Mouse (Mus musculus) forebrain, postnatal 0 days (tissue): ENCODE results near the gene Bcl2l2. TPM values are rescaled to one million over a fixed set of nuclear protein-coding genes. Genes with fewer than 3 reads are reported as not detected.

Source experiments
- ATAC-seq: fragments of 200-750 bp; cut with Nextera tagmentation; 2 replicates; pipeline ENCODE4 v1.8.0; 2017; ENCODE audit warnings: mild to moderate bottlenecking, moderate library complexity
- DNase-seq: peaks from one replicate; pipeline ENCODE4 v3.0.0-alpha.2; 2015
- H3K27ac ChIP-seq: fragments of 300-500 bp; sonication (generic); 2 replicates; pipeline ENCODE4 v1.5.1; 2014; ENCODE audit warnings: low read depth, mild to moderate bottlenecking, antibody characterized with exemption, low read length, moderate library complexity, mixed read lengths
- H3K27me3 ChIP-seq: fragments of 300-500 bp; sonication (generic); 2 replicates; pipeline ENCODE4 v1.6.1; 2014; ENCODE audit warnings: mild to moderate bottlenecking, low read length, mixed read lengths; ENCODE audit not compliant: insufficient read depth
- H3K36me3 ChIP-seq: fragments of 300-500 bp; sonication (generic); 2 replicates; pipeline ENCODE4 v1.6.1; 2014; ENCODE audit warnings: mild to moderate bottlenecking, moderate library complexity; ENCODE audit not compliant: insufficient read depth
- H3K4me1 ChIP-seq: fragments of 300-500 bp; sonication (generic); 2 replicates; pipeline ENCODE4 v1.6.1; 2014; ENCODE audit warnings: antibody characterized with exemption; ENCODE audit not compliant: insufficient read depth
- H3K4me2 ChIP-seq: fragments of 300-500 bp; sonication (generic); 2 replicates; pipeline ENCODE4 v1.6.1; 2014; ENCODE audit warnings: low read depth, mild to moderate bottlenecking, moderate library complexity
- H3K4me3 ChIP-seq: fragments of 300-500 bp; sonication (generic); 2 replicates; pipeline ENCODE4 v1.5.1; 2014; ENCODE audit warnings: low read depth, low read length, mixed read lengths
- H3K9ac ChIP-seq: fragments of 300-500 bp; sonication (generic); 2 replicates; pipeline ENCODE4 v1.6.1; 2014; ENCODE audit warnings: mild to moderate bottlenecking
- H3K9me3 ChIP-seq: fragments of 300-500 bp; sonication (generic); 2 replicates; pipeline ENCODE4 v1.6.1; 2016; ENCODE audit warnings: low read length
- CTCF ChIP-seq: sonication (generic); IDR thresholded peaks from 2 replicates; pipeline ENCODE4 v1.5.1; 2016; ENCODE audit warnings: antibody characterized with exemption, control low read depth, low read depth
- WGBS: fragments of 180-500 bp; shearing (Covaris S2); extraction: QIAGEN DNeasy Blood & Tissue Kit; methylation state at CpG from one replicate; pipeline ENCODE4 v1.1.7; 2014; 5-methylcytosine and 5-hydroxymethylcytosine counted together
- polyA plus RNA-seq: library from polyadenylated mRNA; unstranded; fragments of >200 nt; fragmentation: Nextera tagmentation; extraction: Ambion mirVana; gene quantifications from 2 replicates; pipeline ENCODE4 v1.2.1, GENCODE M21; 2015
- total RNA-seq: library from RNA; depleted of rRNA; stranded (reverse); fragments of >200 nt; gene quantifications from 2 replicates; pipeline ENCODE4 v1.2.3, GENCODE M21; 2014

Bcl2l2 gene
- total and polyA plus RNA-seq, 2 experiments from 2014 or later, result 2.9 to 38.0 TPM

DNA sequence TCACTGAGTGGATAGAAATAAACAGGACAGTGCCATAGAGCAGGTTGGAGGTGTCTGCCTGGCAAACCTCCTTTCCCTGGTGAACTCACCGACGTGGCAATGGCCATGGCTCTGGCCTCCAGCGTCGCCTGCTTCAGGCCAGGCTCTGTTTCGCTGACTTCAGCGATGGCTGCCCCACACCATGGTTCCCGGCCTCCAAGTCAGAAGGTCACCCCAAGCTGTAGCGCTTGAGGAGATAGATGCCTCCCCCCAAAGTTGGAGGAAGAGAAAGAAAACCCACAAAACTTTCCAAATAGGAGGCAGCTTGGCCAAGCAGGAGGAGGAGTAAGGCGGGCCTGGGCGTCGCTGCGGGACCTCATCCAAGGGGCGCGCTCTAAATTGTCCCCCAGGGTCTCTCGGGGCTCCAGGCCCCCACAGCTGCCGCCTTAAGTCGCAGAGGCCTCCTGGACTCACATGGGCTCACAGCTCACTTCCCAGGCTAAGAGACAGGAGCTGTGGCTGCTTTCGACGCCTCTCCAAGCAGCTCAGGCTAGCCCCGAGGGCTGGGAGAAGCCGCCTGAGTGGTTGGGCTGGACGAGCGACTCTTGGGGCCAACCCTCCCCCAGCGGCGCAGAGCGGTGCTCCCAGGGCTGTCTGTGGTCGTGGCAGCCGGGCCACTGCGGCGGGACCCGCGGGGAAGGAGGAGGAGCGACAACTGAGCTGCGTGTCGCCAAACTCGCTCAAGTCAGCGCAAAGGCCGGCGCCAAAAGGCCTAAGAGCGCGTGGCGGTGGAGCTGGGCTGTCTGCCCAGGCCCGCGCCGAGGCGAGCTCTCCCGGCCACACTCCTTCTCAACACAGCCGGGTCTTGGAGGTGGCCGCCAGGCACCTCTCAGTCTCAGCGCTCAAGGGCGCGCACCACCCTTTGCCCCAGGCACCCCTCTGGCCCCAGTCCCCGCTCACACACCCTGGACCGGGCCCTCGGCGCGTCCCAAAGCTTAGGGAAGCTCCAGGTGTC lies 42.5 kb downstream of the Bcl2l2 start, which contains the start of gene Efs:
Efs (minus strand) TSS at position 778 of the 994 bp plus-strand sequence.
- WGBS, result 5% methylated on average over 57 of the region's 57 CpGs
- Histone ChIP-seq H3K4me1 (peaks cover 7% of the 10 kb centered on the region; the same call in 1 of the 2 replicates), H3K9me3 (0 out of 2 replicates have a peak, but pooled peaks cover 8% of the 10 kb centered on the region), H3K27ac (peak within 1 kb of the TSS; percentile 87), H3K4me2 (peak within 1 kb of the TSS; percentile 96), H3K36me3 (peaks cover 1% of the 10 kb centered on the region; the same call in 1 of the 2 replicates), H3K9ac (peak within 1 kb of the TSS; percentile 82), H3K4me3 (peak within 1 kb of the TSS; percentile 56), H3K27me3 (no peaks in the 10 kb centered on the region)
- DNase-seq, result peak; percentile 67
- no peak for TF ChIP-seq CTCF
- peak; percentile 57 for ATAC-seq

- Histone ChIP-seq H3K4me1 (peaks cover 7% of the 10 kb centered on the region; the same call in 1 of the 2 replicates), H3K9me3 (0 out of 2 replicates have a peak, but pooled peaks cover under 1% of the 10 kb centered on the region), H3K4me2 (peak overlapping the region; percentile 96), H3K36me3 (no peaks in the 10 kb centered on the region), H3K27ac (peak overlapping the region; percentile 87), H3K9ac (peak overlapping the region; percentile 82), H3K27me3 (no peaks in the 10 kb centered on the region), H3K4me3 (peak overlapping the region; percentile 56)
- TF ChIP-seq CTCF, result no peak
- under 1% methylated on average over 50 of the region's 58 CpGs for WGBS
- ATAC-seq (peak; percentile 76), DNase-seq (peak; percentile 75)
Measured at GRCm38 (mm10) chr14:54926401-54927158, 43.4 kb downstream of the Bcl2l2 start.

DNA sequence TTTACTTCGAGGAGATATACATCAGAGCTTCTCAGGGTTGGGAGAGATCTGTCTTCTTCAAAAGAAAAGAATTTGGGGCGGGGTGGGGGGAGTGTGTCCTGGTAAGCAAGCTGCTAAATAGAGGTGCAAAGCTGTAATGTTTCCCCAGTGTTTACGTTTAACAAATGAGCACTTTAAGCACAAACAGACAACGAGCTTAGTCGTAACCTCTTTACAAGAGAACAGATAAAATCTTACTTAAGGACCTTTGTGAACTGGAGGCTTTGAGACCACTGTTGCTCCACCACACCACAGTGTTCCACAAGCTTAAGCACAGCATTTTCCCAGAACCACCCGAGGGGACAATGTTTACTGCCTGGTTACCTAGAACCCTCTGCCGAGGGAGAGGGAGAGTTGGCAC lies 44.1 kb downstream of the Bcl2l2 start:
- Histone ChIP-seq H3K4me2 (peak overlapping the region; percentile 96), H3K27me3 (no peaks in the 10 kb centered on the region), H3K9ac (peak overlapping the region; percentile 82), H3K4me1 (peaks cover 7% of the 10 kb centered on the region; the same call in 1 of the 2 replicates), H3K9me3 (no peaks in the 10 kb centered on the region), H3K27ac (peak overlapping the region; percentile 87), H3K4me3 (peak overlapping the region; percentile 56), H3K36me3 (no peaks in the 10 kb centered on the region)
- DNase-seq (peak; percentile 21), ATAC-seq (no peak)
- 20% methylated on average over 7 of the region's 7 CpGs for WGBS
- TF ChIP-seq CTCF, result no peak

DNA sequence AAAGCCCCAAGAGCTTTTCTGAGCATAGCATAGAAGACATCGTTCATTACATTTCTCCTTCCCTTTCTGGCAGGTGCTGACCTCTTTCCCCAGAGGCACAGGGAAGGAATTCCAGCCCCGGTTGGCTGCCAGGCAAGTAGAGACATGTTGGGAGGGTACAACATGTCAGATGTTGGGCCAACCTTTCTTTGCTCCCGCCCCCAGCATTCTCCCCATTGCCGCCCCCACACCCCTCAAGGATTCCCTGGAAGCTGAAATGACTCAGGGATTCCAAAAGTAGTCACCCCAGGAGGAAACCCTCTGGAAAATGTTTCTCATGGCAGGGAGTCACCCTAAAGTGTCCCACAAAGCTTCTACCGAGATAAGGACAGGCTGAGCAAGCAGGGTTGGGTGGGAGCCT lies 46.6 kb downstream of the Bcl2l2 start:
- no peaks in the 10 kb centered on the region for H3K9me3 ChIP-seq
- ATAC-seq, result no peak
- no peak overlapping the region for H3K4me2 ChIP-seq
- no peak overlapping the region for H3K4me3 ChIP-seq
- H3K27ac ChIP-seq, result no peak overlapping the region
- no peak overlapping the region for H3K9ac ChIP-seq
- no peaks in the 10 kb centered on the region for H3K27me3 ChIP-seq
- H3K36me3 ChIP-seq, result no peaks in the 10 kb centered on the region
- WGBS, result 83% methylated on average over 5 of the region's 5 CpGs
- no peak for DNase-seq
- no peak for TF ChIP-seq CTCF
- H3K4me1 ChIP-seq, result peaks cover 7% of the 10 kb centered on the region; the same call in 1 of the 2 replicates

DNA sequence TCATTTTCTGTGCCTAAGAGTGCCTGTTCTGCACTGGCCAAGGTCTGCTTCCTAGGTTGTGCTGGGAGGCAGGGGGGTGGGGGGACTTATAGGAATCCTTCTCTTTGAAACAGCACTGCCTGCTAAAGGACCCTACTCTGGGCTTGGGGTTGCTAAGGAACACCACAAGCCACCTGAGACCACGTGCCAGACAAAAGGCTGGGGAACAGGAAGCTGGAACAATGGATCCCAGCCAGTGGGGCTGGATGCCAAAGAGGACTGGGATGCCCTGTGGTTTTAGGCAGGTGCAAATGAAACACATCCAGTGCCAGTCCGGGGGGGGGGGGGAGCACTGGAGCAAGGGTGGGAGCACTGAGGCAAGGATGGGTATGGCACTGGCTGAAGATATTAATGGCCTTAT lies 47.3 kb downstream of the Bcl2l2 start:
- WGBS, result 3% methylated on average over 2 of the region's 2 CpGs
- peak; percentile 17 for DNase-seq
- ATAC-seq, result no peak
- Histone ChIP-seq H3K9ac (no peak overlapping the region), H3K36me3 (no peaks in the 10 kb centered on the region), H3K27ac (no peak overlapping the region), H3K4me1 (peaks cover 4% of the 10 kb centered on the region; the same call in 1 of the 2 replicates), H3K4me2 (no peak overlapping the region), H3K4me3 (no peak overlapping the region), H3K27me3 (no peaks in the 10 kb centered on the region), H3K9me3 (no peaks in the 10 kb centered on the region)
- TF ChIP-seq CTCF, result no peak

GRCm38 (mm10) chr14:54932645-54933150 lies 49.5 kb downstream of the Bcl2l2 start, which contains the start of gene Il25:
Il25 (plus strand) TSS chr14:54932695.
- DNase-seq (no peak), ATAC-seq (no peak)
- no peak within 1 kb of the TSS for H3K9ac ChIP-seq

More at GRCm38 (mm10) chr14:54932645-54933150, 49.5 kb downstream of the Bcl2l2 start, which contains the start of gene Il25:
- H3K4me3 ChIP-seq, result no peak within 1 kb of the TSS
- H3K27ac ChIP-seq, result no peak within 1 kb of the TSS
- H3K4me2 ChIP-seq, result no peak within 1 kb of the TSS
- 34% methylated on average over 6 of the region's 6 CpGs for WGBS
- H3K4me1 ChIP-seq, result no peaks in the 10 kb centered on the region
- no peaks in the 10 kb centered on the region for H3K9me3 ChIP-seq
- TF ChIP-seq CTCF, result no peak
- H3K27me3 ChIP-seq, result no peaks in the 10 kb centered on the region
- H3K36me3 ChIP-seq, result no peaks in the 10 kb centered on the region
